Mouse (Mus musculus): ENCODE measurements around the gene Gm20696.

DNA sequence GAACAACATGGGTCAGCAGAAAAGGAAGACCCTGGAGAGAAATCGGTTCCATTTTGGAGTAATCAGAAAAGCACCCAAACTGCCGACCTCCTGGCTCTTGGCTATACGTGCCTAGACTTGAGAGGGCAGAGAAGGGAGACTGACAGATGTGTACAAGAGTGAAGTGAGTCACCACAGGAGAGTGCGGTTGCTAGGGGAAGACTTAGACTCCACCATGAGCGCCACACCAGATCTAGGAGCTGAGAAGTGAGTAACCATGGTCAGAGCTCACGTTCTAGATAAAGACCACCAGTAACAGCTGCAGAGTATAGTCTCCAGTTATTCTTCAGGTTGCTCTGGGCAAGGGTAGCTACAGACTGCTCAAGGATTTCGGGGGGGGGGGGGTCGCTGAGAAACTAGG is 3.4 kb downstream of the Gm20696 start:
- TF ChIP-seq GATA1 (IDR thresholded peaks at IDR 0.05; ENCODE audit: low read length) (no peak), TAL1 (IDR thresholded peaks at IDR 0.05; ENCODE audit: low read length) (no peak)
